Mouse (Mus musculus) neural tube, embryonic 14.5 days (tissue): ENCODE results near the gene Kifap3. TPM values are rescaled to one million over a fixed set of nuclear protein-coding genes. Genes with fewer than 3 reads are reported as not detected.
"Not testable (repeated sequence)": the region's sequence is repeated elsewhere in the genome, so short reads cannot be mapped to it uniquely, and the experiment has no call there.

Experiments used
- ATAC-seq: fragments of 200-750 bp; cut with Nextera tagmentation; 2 replicates; pipeline ENCODE4 v1.8.0; 2017; ENCODE audit warnings: low read depth, mild to moderate bottlenecking, moderate TSS enrichment, moderate library complexity
- H3K27ac ChIP-seq: fragments of 300-500 bp; sonication (generic); 2 replicates; pipeline ENCODE4 v1.5.1; 2014; ENCODE audit warnings: low read depth, mild to moderate bottlenecking, control low read depth, low read length, moderate library complexity, mixed read lengths
- H3K27me3 ChIP-seq: fragments of 300-500 bp; sonication (generic); 2 replicates; pipeline ENCODE4 v1.6.1; 2014; ENCODE audit warnings: low read length; ENCODE audit not compliant: control insufficient read depth, insufficient read depth
- H3K36me3 ChIP-seq: fragments of 300-500 bp; sonication (generic); 2 replicates; pipeline ENCODE4 v1.6.1; 2014; ENCODE audit warnings: low read length, mixed read lengths; ENCODE audit not compliant: control insufficient read depth, insufficient read depth
- H3K4me1 ChIP-seq: fragments of 300-500 bp; sonication (generic); 2 replicates; pipeline ENCODE4 v1.6.1; 2014; ENCODE audit warnings: low read length; ENCODE audit not compliant: control insufficient read depth, insufficient read depth
- H3K4me2 ChIP-seq: fragments of 300-500 bp; sonication (generic); 2 replicates; pipeline ENCODE4 v1.6.1; 2014; ENCODE audit warnings: mild to moderate bottlenecking, low read depth, low read length, control low read depth
- H3K4me3 ChIP-seq: fragments of 300-500 bp; sonication (generic); 2 replicates; pipeline ENCODE4 v1.5.1; 2014; ENCODE audit warnings: low read depth, low read length, control low read depth, mixed read lengths
- H3K9ac ChIP-seq: fragments of 300-500 bp; sonication (generic); replicated peaks from 2 replicates; pipeline ENCODE4 v1.6.1; 2014; ENCODE audit warnings: low read depth, mild to moderate bottlenecking, control low read depth, low read length, mixed read lengths
- H3K9me3 ChIP-seq: fragments of 300-500 bp; sonication (generic); 2 replicates; pipeline ENCODE4 v1.6.1; 2016; ENCODE audit warnings: low read length; ENCODE audit not compliant: control insufficient read depth
- WGBS: fragments of 180-500 bp; shearing (Covaris S2); extraction: QIAGEN DNeasy Blood & Tissue Kit; methylation state at CpG from one replicate; pipeline ENCODE4 v1.1.7; 2014; 5-methylcytosine and 5-hydroxymethylcytosine counted together
- polyA plus RNA-seq: library from polyadenylated mRNA; unstranded; fragments of >200 nt; fragmentation: Nextera tagmentation; extraction: Ambion mirVana; gene quantifications from 2 replicates; pipeline ENCODE4 v1.2.1, GENCODE M21; 2014

Kifap3 gene
- 158 and 178 TPM in 2 replicates for polyA plus RNA-seq

- H3K9me3 ChIP-seq = no peaks in the 10 kb centered on the region
- peak; percentile 100 for ATAC-seq
- 1% methylated on average over 45 of the region's 48 CpGs for WGBS
Observed at GRCm38 (mm10) chr1:163779336-163780115, at the start of gene Kifap3. TSS of gene Kifap3 (plus strand) at chr1:163779583.

GRCm38 (mm10) chr1:163731166-163731565, 48.2 kb upstream of the Kifap3 start:
- H3K27ac ChIP-seq, H3K36me3 ChIP-seq, ATAC-seq, H3K9ac ChIP-seq, H3K4me1 ChIP-seq, H3K4me3 ChIP-seq, H3K4me2 ChIP-seq, H3K9me3 ChIP-seq, H3K27me3 ChIP-seq: not testable (repeated sequence)
- 93% methylated on average over 10 of the region's 10 CpGs for WGBS

More at GRCm38 (mm10) chr1:163779336-163780115, at the start of gene Kifap3:
- peaks cover 6% of the 10 kb centered on the region; the same call in 1 of the 2 replicates for H3K4me1 ChIP-seq
- H3K27ac ChIP-seq = peak within 1 kb of the TSS; percentile 86
- H3K4me3 ChIP-seq = peak within 1 kb of the TSS; percentile 95
- H3K27me3 ChIP-seq = no peaks in the 10 kb centered on the region
- peaks cover 3% of the 10 kb centered on the region; the same call in 1 of the 2 replicates for H3K36me3 ChIP-seq
- peak within 1 kb of the TSS; percentile 89 for H3K9ac ChIP-seq
- peak within 1 kb of the TSS; percentile 67 for H3K4me2 ChIP-seq

- Histone ChIP-seq H3K9me3 (no peaks in the 10 kb centered on the region), H3K4me1 (no peaks in the 10 kb centered on the region), H3K4me3 (no peak overlapping the region), H3K27ac (no peak overlapping the region; the same call in 1 of the 2 replicates), H3K4me2 (no peak overlapping the region), H3K9ac (no peak overlapping the region), H3K27me3 (no peaks in the 10 kb centered on the region), H3K36me3 (no peaks in the 10 kb centered on the region)
- 65% methylated on average over 10 of the region's 10 CpGs for WGBS
- peak; percentile 60; the same call in 1 of the 2 replicates for ATAC-seq
Observed at GRCm38 (mm10) chr1:163736441-163737238, 42.7 kb upstream of the Kifap3 start.

- Histone ChIP-seq H3K27me3 (no peaks in the 10 kb centered on the region), H3K9me3 (no peaks in the 10 kb centered on the region), H3K4me2 (no peak overlapping the region), H3K36me3 (no peaks in the 10 kb centered on the region), H3K4me1 (no peaks in the 10 kb centered on the region), H3K9ac (no peak overlapping the region), H3K4me3 (no peak overlapping the region), H3K27ac (no peak overlapping the region; the same call in 1 of the 2 replicates)
- peak; percentile 63 for ATAC-seq
- WGBS = 38% methylated on average over 1 of the region's 1 CpGs
Observed at GRCm38 (mm10) chr1:163737239-163737533, 42.2 kb upstream of the Kifap3 start.

- no peaks in the 10 kb centered on the region for H3K36me3 ChIP-seq
- ATAC-seq = no peak
- H3K4me3 ChIP-seq = no peak overlapping the region
- H3K27me3 ChIP-seq = no peaks in the 10 kb centered on the region
- no peak overlapping the region for H3K4me2 ChIP-seq
- no peak overlapping the region for H3K9ac ChIP-seq
- no peak overlapping the region for H3K27ac ChIP-seq
- no peaks in the 10 kb centered on the region for H3K9me3 ChIP-seq
- 66% methylated on average over 4 of the region's 4 CpGs for WGBS
- H3K4me1 ChIP-seq = no peaks in the 10 kb centered on the region
Observed at GRCm38 (mm10) chr1:163751360-163751992, 27.9 kb upstream of the Kifap3 start.

- no peak overlapping the region for H3K4me3 ChIP-seq
- H3K4me1 ChIP-seq = no peaks in the 10 kb centered on the region
- H3K36me3 ChIP-seq = no peaks in the 10 kb centered on the region
- no peak overlapping the region for H3K4me2 ChIP-seq
- H3K27ac ChIP-seq = no peak overlapping the region
- WGBS = 90% methylated on average over 10 of the region's 10 CpGs
- H3K9me3 ChIP-seq = no peaks in the 10 kb centered on the region
- no peaks in the 10 kb centered on the region for H3K27me3 ChIP-seq
- H3K9ac ChIP-seq = no peak overlapping the region
- ATAC-seq = no peak
Observed at GRCm38 (mm10) chr1:163757462-163758207, 21.7 kb upstream of the Kifap3 start.

- H3K4me3 ChIP-seq, H3K9ac ChIP-seq, H3K4me2 ChIP-seq, H3K27me3 ChIP-seq, H3K9me3 ChIP-seq, H3K4me1 ChIP-seq, H3K27ac ChIP-seq, H3K36me3 ChIP-seq, ATAC-seq: not testable (repeated sequence)
- WGBS = 94% methylated on average over 8 of the region's 11 CpGs
Observed at GRCm38 (mm10) chr1:163783577-163783976, 4.2 kb downstream of the Kifap3 start.

GRCm38 (mm10) chr1:163821365-163821764, 42.0 kb downstream of the Kifap3 start:
- Histone ChIP-seq H3K9me3 (no peaks in the 10 kb centered on the region), H3K27ac (no peak overlapping the region), H3K4me2 (no peak overlapping the region), H3K4me1 (no peaks in the 10 kb centered on the region), H3K36me3 (peaks cover 8% of the 10 kb centered on the region; the same call in 1 of the 2 replicates), H3K9ac (no peak overlapping the region), H3K27me3 (no peaks in the 10 kb centered on the region), H3K4me3 (no peak overlapping the region)
- 80% methylated on average over 4 of the region's 4 CpGs for WGBS
- ATAC-seq = no peak
